Mouse (Mus musculus) adrenal gland, postnatal 4 days (tissue): ENCODE results near the gene Zc3h4. TPM values are rescaled to one million over a fixed set of nuclear protein-coding genes. Genes with fewer than 3 reads are reported as not detected.
"Not testable (repeated sequence)": the region's sequence is repeated elsewhere in the genome, so short reads cannot be mapped to it uniquely, and the experiment has no call there.

Source experiments
- DNase-seq, 2 experiments: peaks; one replicate each; pipeline ENCODE4 v3.0.0; 2021 to 2022; ENCODE audit warnings: low spot score in 2 of 2, mixed read lengths in 2 of 2
- long read RNA-seq, 2 experiments: library from polyadenylated mRNA; stranded (forward); transcript quantifications; one replicate each; pipeline ENCODE4 v2.0.0; 2021
- total RNA-seq, 2 experiments: library from RNA; stranded (reverse); gene quantifications; 2 replicates each; pipeline ENCODE4 v1.2.3; 2021

Gene Zc3h4
- 10 to 100 TPM; 60.7 to 62.1 TPM for total RNA-seq
- long read RNA-seq, experiment 1, partial matches to known transcripts: 7 of 8 reads
- long read RNA-seq, experiment 1, other reads (novel, unspliced or antisense): 1 of 8 reads
- long read RNA-seq, experiment 2, partial matches to known transcripts: 0 of 9 reads
- long read RNA-seq, experiment 2, other reads (novel, unspliced or antisense): 9 of 9 reads

DNA sequence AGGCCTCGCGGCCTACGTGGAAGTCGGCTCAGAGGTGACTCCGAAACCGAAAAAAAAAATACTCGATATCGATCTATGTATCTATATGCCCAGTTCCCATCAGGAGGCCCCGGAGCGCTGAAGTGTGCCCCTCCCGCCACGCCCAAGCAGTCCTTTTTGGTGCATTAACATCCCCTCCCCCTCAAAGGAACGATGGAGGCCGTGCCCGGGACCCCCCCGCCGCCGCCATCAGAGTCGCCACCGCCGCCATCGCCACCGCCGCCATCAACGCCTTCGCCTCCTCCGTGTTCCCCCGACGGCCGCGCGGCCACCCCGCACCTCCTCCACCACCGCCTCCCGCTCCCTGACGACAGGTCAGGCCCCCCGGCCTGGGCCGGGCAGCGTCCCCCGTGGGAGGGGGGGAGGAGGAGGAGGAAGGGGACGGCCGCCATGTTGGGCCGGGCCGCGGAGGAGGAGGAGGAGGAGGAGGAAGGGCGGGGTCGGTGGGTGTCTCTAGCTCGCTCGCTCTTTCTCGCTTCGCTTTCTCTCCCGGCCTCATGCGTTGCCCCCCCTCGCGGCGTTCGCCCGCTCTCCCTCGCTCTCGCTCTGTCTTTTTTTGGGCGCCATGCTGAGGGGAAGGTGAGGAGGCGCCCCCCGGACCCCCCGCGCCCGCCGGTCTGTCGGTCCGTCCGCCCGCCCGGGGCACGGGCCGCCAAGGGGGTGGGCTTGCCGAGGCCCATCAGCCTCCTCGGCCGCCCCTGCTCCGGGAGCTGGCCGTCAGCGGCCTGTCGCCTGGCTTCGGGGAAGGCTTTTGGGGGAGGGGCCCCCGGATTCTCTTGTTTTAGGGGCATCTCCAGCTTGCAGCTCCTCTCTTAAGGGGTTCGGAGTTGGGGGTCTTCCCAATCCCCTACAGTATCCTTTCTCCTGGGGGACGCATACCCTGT lies at the start of gene Zc3h4:
Gene Zc3h4, plus strand, starts transcription at position 222 of the 923 bp plus-strand sequence.
- peak; percentile 69 to 84 for DNase-seq

DNA sequence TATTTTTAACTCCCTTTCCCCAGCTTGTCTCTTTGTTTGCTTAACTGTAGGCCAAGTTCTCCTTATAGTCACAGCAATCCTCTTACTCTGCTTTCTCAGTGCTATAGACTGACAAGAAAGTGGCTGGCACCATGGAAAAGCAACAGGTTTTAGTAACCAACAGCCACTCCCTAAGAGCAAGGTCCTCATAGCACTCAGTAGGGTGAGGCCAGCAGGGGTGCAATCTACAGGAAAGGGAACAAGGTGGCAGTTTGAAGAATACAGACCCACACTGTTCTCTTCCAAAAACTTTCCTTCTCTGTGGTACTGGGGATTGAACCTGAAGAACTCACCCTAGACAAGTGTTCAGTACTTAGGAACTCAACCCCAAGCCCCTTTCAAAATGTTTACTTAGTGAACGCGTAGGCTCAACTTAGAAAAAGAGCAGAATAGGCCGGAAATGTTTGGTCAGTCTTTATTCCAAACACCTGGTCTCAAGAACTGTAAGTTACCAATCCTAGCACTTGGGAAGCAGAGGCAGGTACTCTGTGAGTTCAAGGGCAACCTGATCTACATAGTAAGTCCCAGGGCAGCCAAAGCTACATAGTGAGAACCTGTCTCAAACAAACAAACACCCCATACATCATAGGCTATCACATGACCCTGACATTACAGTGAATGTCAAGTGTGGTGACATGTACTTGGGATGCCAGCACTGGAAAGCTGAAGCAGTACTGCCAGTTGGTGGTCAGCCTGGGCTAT lies 44.7 kb upstream of the Zc3h4 start:
- DNase-seq: no peak

DNA sequence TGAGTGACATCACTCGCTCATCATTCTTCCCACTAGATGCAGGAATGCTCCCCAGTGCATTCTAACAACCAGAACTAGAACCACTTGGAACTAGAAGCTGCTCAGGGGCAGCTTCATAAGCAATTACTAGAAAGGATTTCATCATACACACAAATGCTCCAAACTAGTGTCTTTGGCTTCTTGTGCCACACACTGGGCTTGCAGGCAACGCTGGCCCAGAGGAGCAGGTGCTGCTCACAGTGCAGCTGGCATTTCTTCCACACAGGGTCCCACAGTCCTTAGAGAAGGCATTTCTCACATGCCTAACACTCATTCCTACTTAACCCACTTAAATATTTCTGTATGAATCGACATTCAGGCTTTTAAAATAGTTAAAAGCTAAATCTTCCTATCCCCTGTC lies 43.1 kb upstream of the Zc3h4 start:
- DNase-seq: no peak

DNA sequence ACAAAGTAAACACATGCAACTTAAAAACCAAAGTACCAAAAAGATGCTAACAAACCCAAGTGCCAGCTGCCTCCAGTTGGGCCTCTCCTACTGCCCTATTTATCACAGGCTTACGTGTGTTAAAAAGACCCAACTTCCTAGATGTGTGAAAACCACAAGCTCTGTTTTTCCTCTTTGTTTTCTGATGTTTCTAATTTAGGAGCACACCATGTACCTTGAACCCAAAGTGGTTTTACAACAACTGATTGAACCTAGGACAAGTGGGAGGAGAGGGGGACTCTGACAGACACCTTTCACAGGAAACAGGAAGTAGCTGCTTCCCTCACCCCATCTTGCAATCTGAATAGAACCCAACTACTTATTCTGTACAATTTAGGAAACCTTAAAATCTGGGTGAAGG lies 36.4 kb upstream of the Zc3h4 start:
- no peak for DNase-seq

DNA sequence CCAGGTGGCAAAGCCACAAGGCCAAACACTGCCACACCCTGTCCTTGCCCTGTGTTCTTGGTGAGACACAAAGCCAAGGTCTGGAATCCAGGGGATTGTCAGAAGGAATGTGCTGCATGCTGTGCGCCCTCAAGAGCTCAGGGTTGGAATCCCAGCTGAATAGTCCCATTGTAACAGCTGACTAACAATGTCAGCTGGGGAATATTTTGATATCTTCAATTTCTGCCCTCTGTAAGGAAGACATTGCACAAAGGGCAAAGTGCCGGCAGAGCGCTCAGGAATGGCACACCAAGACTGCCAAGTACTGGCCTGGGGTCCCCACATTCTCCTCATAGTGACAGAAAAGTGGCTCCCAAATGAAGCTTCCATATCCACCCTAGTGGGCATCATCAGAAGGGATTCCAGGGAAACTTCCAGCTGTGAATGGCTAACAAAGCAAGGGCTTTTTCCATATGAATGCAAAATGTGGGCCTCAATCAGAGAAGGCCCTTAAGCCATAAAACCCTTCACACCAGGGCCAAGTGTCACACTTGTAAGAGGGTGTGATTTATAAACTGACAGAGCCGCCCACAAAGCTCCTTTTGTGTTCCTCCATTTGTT lies 35.7 kb upstream of the Zc3h4 start:
- no peak for DNase-seq

DNA sequence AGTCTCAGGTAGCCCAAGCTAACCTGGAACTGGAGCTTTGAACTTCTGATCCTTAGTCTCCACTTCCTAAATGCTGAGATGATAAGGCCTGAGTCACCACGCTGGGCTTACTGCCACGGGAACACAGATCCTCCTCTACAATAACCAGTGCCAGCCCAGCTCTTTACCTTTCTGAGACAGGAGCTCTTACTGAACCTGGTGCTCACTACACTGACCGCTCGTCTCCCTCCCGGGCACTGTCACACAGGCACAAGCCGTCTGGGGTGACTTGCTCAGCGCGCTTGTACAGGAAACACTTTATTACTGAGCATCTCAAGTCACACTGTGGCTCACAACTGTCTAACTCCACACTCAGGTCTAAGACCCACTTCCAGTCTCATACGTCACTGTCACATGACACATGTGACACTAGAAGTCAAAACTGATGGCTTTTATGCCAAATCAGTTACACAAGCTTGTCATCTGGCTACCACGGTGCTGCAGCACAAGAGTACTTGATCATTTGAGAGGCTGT lies 34.5 kb upstream of the Zc3h4 start:
- DNase-seq: no peak

DNA sequence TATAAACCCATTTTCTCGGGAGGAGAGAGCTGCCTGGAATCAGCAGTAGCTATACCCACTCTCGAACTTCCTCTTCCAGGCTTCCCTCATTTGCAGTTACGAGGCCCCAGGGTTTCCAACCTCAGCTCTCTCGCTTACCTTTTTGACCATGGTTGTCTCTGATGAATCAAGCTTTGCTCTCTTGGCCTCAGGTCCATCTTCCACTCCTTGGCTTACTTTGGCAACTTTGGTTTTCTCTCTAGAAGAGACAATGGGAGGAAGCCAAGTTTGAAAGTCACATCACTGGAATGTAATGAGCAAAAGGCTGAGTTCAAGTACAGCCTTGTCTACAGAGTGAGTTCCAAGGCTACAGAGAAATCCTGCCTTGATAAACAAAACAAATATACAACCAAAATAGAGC lies 34.0 kb upstream of the Zc3h4 start:
- no peak for DNase-seq

DNA sequence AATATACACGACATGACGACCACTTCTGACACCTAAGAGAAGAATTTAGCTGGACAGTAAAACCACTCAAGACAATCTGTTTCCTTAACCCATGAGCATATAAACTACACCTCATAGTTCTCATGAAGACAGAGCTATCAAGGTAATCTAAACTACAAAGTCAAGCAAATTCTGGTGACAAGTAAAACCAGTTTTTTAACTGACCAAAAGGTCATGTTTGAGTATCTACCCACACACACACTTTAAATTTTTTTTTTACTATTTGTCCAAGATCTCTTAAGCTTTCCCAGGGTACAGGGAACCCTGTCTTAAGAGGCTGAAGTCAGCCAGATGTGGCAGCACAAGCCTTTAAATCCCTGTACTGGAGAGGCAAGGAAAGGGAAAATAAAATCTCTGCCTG lies 31.9 kb upstream of the Zc3h4 start:
- no peak for DNase-seq

DNA sequence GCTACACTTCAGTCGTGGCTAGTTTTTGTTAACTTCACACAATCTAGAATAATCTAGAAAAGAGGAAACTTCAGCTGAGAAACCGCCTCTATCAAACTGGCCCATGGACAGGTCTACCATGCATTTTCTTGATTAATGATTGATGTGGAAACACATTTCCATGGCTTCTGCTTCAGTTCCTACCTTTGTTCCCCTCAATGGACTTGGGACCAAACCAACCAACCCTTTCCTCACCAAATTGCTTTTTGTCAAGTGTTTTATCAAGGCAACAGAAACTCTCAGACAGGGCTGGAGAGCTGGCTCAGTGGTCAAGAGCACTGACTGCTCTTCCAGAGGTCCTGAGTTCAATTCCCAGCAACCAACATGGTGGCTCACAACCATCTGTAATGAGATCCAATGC lies 30.1 kb upstream of the Zc3h4 start:
- DNase-seq: no peak

DNA sequence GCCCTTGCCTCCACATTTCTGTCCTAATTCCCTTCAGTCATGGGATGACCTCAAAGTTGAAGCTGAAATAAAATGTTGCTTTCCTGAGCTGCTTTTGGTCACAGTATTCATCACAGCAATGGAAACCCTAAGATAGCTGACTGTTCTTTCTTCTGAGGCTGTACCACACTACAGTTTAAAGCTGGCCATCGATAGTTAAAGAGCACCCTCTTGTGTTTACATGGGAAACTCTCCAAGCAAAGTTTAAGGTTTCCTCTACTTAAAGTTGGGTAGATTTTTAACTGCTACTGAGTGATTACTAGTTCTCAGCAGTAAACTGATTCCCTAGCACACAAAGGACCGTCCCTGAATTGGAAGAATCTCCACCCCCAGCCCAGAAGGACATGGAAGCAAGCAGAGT lies 27.0 kb upstream of the Zc3h4 start:
- no peak for DNase-seq

DNA sequence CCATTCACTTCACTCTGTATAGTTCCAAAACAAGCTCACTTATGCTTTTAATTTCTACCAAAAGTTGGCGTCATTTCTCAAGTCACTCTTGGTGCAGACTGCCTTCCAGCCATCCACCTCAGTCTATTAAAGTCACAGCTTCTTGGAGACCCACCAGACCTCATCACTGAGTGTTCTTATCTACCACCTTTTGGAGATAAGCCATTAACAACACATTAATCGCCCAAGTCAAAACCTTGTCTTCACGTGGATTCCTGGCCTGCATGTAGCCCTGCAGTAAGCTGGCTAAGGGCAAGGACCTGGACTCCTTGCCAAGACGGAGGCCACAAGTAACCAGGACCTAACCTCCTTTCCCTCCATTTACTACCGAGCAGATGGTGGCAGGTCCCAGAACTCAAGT lies 25.7 kb upstream of the Zc3h4 start:
- DNase-seq: no peak

DNA sequence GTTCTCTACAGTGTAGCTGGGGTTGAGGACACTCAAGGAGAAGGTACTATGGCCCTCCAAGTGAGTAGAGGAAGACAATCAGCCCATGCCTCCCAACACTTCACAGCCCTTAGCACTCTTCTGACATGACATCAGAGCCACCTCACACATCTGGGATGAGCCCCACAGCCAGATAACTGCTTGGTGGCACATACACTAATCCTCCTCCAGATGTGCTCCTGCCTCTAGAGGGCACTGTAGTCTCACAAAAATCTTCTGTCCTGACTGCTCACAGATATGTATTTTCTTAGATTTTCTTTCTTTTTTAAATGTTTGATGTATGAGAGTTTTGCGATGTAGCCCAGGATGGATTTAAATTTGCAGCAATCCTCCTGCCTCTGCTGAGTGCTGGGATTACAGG lies 24.2 kb upstream of the Zc3h4 start:
- DNase-seq: peak in 1 of 2 experiments; percentile 36

DNA sequence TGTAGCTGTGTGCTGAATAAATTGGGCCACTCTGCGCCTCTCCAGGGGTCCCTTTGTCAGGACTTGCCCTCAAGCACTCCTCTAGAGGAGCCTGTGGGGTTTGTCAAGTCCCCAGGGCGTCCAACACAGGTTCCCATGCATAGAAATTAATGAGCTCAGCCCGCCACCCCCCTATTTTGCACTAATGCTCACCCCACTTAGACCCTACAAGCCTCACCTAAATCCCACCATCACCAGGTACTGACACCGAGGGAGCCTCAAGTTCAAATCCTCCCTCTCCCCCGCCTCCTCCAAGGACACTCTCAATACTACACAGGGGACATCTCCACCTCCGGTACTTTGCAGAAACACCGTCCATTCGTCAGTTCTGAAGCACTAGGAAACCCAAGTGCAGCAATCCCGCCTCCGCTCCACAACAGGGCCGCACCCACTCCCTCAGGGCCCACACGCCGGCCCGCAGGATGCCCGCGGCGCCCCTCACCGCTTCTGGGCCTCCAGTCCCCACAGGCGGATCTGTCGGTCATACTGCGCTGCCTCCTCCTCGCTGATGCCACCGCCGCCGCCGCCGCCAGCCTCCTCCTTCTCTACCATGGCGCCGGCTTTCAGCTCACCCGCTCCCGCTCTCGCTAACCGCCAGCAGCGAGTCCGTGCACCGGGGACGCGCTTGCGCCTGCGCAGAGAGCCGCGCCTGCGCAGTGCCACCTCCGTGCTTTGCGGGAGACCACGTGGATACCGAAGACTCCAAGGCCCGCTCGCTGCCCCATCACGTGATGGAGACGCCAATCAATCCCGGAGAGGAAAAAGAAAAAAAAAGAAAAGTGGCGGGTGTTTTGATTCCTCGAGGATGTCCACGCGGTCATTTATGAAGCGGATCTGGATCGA lies 13.3 kb upstream of the Zc3h4 start, which contains the start of gene Sae1:
Gene Sae1, minus strand, starts transcription at position 647 of the 882 bp plus-strand sequence.
- DNase-seq: peak; percentile 92 to 93

DNA sequence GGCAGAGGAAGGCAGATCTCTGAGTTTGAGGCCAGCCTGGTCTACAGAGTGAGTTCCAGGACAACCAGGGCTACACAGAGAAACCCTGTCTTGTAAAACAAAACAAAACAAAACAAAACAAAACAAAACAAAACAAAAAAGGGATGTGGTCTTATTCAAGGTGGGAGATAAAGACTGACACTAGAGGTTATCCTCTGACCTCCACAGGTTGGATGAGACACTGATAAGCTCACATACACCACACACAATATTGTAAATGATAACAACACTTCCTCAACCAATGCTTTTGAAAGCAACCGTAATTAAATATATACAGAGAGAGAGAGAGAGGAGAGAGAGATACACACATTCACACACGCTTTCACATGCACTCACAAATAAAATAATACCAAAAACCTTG lies 10.8 kb upstream of the Zc3h4 start:
- not testable (repeated sequence) for DNase-seq

DNA sequence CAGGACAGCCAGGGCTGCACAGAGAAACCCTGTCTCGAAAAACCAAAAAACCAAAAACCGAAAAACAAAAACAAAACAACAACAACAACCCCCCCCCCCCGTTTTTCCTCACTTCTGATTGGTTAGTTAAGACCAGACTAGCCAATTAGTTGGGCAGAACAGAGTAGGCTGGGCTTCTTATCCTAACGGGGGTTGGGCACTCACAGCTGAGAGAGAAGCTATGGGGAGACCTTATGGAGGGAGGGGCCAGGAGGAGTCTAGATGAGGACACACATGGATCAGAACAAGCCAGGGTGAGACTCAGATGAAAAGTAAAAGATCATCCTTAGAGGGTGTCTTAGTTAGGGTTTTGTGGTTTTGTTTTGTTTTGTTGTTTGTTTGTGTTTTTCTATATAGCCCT lies 7.8 kb upstream of the Zc3h4 start:
- no peak for DNase-seq

DNA sequence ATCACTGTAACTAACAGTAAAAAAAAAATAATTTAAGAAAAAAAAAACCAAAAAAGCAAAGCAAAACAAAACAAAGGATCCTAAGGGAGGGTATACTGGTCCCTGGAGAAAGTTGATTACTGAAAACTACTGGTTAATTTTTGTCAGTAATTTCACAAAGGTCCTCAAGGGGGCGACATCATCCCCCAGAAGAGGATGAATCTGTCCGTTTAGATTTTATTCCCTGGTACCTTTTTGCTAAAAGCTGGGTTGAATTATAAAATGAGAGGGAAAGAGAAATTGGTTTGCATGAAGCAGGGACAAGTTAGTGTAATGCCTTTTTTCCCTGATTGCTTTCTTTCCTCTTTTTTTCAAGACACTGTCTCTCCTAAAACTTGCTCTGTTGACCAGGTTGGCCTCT lies 4.8 kb upstream of the Zc3h4 start:
- DNase-seq: no peak

DNA sequence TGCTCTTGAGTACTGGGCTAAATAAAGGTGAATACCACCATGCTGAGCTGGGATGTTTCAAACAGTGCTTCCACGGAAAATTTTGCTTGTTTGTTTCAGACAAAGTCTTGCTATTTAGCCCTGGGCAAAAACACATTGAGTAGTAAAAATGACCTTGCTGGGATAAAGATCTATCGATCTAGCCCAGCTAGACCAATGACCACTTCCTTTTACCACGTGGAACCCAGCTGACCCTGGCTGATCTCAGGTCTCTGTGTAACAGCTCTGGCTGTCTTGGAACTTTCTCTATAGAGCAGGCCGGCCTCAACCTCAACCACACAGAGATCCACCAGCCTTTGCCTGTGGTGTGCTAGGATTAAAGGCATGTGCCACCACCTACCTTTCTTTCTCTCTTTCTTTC lies 3.2 kb upstream of the Zc3h4 start:
- no peak for DNase-seq

DNA sequence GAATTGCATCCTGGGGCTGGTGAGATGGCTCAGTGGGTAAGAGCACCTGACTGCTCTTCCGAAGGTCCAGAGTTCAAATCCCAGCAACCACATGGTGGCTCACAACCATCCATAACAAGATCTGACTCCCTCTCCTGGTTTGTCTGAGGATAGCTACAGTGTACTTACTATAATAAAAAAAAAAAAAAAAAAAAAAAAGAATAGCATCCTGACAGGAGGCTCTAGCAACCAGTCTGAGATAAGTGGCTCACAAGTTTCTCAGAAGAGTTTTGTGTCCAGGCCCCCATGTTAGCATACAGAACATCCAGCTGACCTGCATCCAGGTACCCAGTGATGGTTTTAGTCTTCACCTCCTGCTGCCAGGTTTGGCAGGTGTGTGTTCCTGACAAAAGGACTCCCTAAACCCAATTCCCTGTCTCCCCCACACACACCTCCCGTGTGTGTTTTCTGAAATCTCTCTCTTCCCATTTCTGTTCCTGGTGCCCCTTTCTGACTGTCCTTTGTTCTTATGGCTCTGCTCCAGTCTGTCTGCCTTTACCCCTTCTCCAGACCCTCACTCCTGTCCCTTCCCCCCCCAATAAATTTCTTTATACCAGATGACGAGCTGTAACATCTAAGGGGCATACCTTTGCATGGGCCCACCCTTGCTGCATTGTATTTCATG lies 2.2 kb upstream of the Zc3h4 start:
- DNase-seq: no peak

DNA sequence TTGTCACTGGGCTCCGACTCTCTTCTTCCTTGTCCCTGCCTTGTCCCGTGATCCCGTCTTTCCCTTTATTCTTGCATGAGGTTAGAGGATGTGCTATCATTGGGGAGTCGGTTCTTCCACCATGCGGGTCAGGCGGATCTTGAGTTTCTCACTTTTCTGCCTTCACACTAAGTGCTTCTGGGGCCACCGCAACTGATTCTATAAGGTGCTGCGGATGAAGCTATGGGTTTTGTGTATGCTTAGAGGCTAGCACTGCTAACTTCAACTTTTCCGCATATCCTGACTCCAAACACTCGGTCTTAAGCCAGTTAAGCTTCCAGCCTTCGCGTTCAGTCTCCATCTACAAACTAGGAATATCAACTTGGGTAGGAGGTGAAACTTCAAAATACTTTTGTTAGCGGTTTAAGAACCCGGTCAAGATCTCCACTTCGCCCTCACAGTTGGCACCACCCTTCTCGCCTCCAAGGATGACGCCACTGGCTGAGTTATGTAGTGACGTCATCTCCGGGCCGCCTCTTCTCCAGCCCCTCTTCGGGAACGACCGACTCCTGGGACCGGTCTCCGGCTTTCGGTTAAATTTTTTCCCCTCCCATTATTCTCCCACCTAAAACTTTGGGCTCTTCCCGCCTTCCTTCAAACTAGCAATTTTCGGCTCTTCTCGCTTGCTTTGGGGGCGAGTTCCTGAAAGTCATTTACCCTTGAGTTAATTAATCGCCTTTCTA lies 1.5 kb upstream of the Zc3h4 start:
- peak; percentile 55 to 75 for DNase-seq
